Mouse (Mus musculus) kidney, postnatal 0 days (tissue): ENCODE results near the gene Csf2. TPM values are rescaled to one million over a fixed set of nuclear protein-coding genes. Genes with fewer than 3 reads are reported as not detected.
A peak's percentile ranks its signal among the peaks of the same experiment; 100 is the strongest.
"Not testable (repeated sequence)": the region's sequence is repeated elsewhere in the genome, so short reads cannot be mapped to it uniquely, and the experiment has no call there.

Experiments
- ATAC-seq: fragments of 200-750 bp; cut with Nextera tagmentation; replicated peaks from 2 replicates; pipeline ENCODE4 v1.8.0; 2017; ENCODE audit warnings: low read depth, moderate number of reproducible peaks, moderate TSS enrichment, moderate library complexity; ENCODE audit not compliant: low FRiP score
- DNase-seq: peaks from one replicate; pipeline ENCODE4 v3.0.0-alpha.2; 2016; ENCODE audit warnings: low spot score
- H3K27ac ChIP-seq: fragments of 300-500 bp; sonication (generic); 2 replicates; pipeline ENCODE4 v1.5.1; 2014; ENCODE audit warnings: mild to moderate bottlenecking
- H3K27me3 ChIP-seq: fragments of 300-500 bp; sonication (generic); 2 replicates; pipeline ENCODE4 v1.6.1; 2014; ENCODE audit warnings: low read length, mixed read lengths; ENCODE audit not compliant: insufficient read depth
- H3K36me3 ChIP-seq: fragments of 300-500 bp; sonication (generic); 2 replicates; pipeline ENCODE4 v1.6.1; 2014; ENCODE audit warnings: low read length, mixed read lengths; ENCODE audit not compliant: insufficient read depth
- H3K4me1 ChIP-seq: fragments of 300-500 bp; sonication (generic); replicated peaks from 2 replicates; pipeline ENCODE4 v1.6.1; 2014; ENCODE audit warnings: antibody characterized with exemption, low read length, mixed read lengths; ENCODE audit not compliant: insufficient read depth
- H3K4me2 ChIP-seq: fragments of 300-500 bp; sonication (generic); 2 replicates; pipeline ENCODE4 v1.6.1; 2014; ENCODE audit warnings: mild to moderate bottlenecking, low read length, moderate library complexity, mixed read lengths
- H3K4me3 ChIP-seq: fragments of 300-500 bp; sonication (generic); replicated peaks from 2 replicates; pipeline ENCODE4 v1.5.1; 2014; ENCODE audit warnings: low read depth, low read length
- H3K9ac ChIP-seq: fragments of 300-500 bp; sonication (generic); 2 replicates; pipeline ENCODE4 v1.6.1; 2014; ENCODE audit warnings: low read depth, low read length
- H3K9me3 ChIP-seq: fragments of 300-500 bp; sonication (generic); replicated peaks from 2 replicates; pipeline ENCODE4 v1.6.1; 2016; ENCODE audit warnings: low read length, inconsistent platforms, mixed read lengths
- CTCF ChIP-seq: IDR thresholded peaks from 2 replicates; pipeline ENCODE4 v1.5.1; 2016; ENCODE audit warnings: antibody characterized with exemption, low read depth, mild to moderate bottlenecking, moderate library complexity
- WGBS: fragments of 180-500 bp; shearing (Covaris S2); extraction: QIAGEN DNeasy Blood & Tissue Kit; methylation state at CpG from one replicate; pipeline ENCODE4 v1.1.7; 2014; 5-methylcytosine and 5-hydroxymethylcytosine counted together
- polyA plus RNA-seq: library from polyadenylated mRNA; unstranded; fragments of >200 nt; fragmentation: Nextera tagmentation; extraction: Ambion mirVana; gene quantifications from 2 replicates; pipeline ENCODE4 v1.2.1, GENCODE M21; 2015

Gene Csf2
- not detected in 2 replicates for polyA plus RNA-seq

GRCm38 (mm10) chr11:54248940-54249717 is at the start of gene Csf2:
Csf2 (minus strand) TSS chr11:54249667.
- Histone ChIP-seq H3K4me2 (no peak within 1 kb of the TSS), H3K27me3 (no peaks in the 10 kb centered on the region), H3K9ac (no peak within 1 kb of the TSS), H3K4me3 (no peak within 1 kb of the TSS), H3K36me3 (no peaks in the 10 kb centered on the region), H3K9me3 (no peaks in the 10 kb centered on the region), H3K27ac (no peak within 1 kb of the TSS), H3K4me1 (no peaks in the 10 kb centered on the region)
- no peak for TF ChIP-seq CTCF
- DNase-seq (no peak), ATAC-seq (no peak)
- WGBS = 71% methylated on average over 11 of the region's 11 CpGs

DNA sequence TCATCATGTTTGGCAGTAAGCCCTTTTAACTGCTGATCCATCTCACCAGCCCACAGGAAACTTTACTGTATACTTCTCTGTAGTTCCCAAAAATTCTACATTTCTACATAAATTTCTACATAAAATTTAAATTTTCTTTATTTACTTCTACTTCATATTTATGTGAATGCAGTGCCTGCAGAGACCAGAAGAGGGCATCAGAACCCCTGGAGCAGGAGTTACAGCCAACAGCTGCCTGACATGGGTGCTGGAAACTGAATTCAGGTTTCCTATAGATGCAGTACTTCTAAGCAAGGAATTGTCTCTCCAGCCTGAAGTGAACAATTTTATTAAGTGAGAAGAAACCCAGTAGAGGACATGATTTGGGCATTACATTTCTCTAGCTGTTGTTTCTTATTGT is 49.3 kb upstream of the Csf2 start:
- no peak overlapping the region for H3K4me2 ChIP-seq
- H3K27me3 ChIP-seq = no peaks in the 10 kb centered on the region
- H3K9me3 ChIP-seq = no peaks in the 10 kb centered on the region
- ATAC-seq (no peak), DNase-seq (no peak)
- no peak overlapping the region for H3K4me3 ChIP-seq
- H3K9ac ChIP-seq = no peak overlapping the region
- H3K36me3 ChIP-seq = no peaks in the 10 kb centered on the region
- H3K27ac ChIP-seq = no peak overlapping the region
- H3K4me1 ChIP-seq = no peaks in the 10 kb centered on the region
- peak; percentile 23; the same call in 1 of the 2 replicates for TF ChIP-seq CTCF

DNA sequence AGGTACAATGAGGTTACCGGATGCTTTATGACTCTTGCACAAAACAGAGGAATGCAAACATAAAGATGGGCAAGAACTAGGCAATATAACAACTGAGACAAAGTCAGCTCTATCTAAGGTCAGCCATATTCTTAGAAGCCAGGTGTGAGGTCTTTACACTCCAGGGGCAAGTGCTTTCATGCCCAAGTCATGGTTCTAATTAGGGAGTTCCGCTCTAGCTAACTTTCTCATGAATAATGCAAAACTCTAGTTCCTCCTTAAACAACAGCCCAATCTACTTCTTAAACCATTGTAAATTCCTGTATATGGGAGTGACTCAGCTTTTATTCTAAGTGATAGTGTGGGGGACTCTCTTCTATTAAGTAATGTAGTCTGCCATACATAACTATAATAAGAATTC is 48.0 kb upstream of the Csf2 start:
- not testable (repeated sequence) for ATAC-seq, H3K36me3 ChIP-seq, H3K4me3 ChIP-seq, DNase-seq, H3K9ac ChIP-seq, H3K4me1 ChIP-seq, H3K27me3 ChIP-seq, H3K9me3 ChIP-seq, H3K4me2 ChIP-seq, H3K27ac ChIP-seq
- 90% methylated on average over 2 of the region's 2 CpGs for WGBS

- no peak for ATAC-seq
These were observed 47.3 kb upstream of the Csf2 start for GRCm38 (mm10) chr11:54296734-54297133.

GRCm38 (mm10) chr11:54295971-54296370 is 46.5 kb upstream of the Csf2 start:
- Histone ChIP-seq H3K4me1 (no peaks in the 10 kb centered on the region), H3K27me3 (no peaks in the 10 kb centered on the region), H3K9ac (no peak overlapping the region), H3K36me3 (no peaks in the 10 kb centered on the region), H3K9me3 (no peaks in the 10 kb centered on the region), H3K4me3 (no peak overlapping the region), H3K4me2 (no peak overlapping the region), H3K27ac (no peak overlapping the region)
- WGBS = 82% methylated on average over 4 of the region's 4 CpGs
- no peak for TF ChIP-seq CTCF
- DNase-seq (no peak), ATAC-seq (no peak)

More at GRCm38 (mm10) chr11:54296734-54297133, 47.3 kb upstream of the Csf2 start:
- Histone ChIP-seq H3K4me1 (no peaks in the 10 kb centered on the region), H3K4me2 (no peak overlapping the region), H3K9me3 (no peaks in the 10 kb centered on the region), H3K27ac (no peak overlapping the region), H3K36me3 (no peaks in the 10 kb centered on the region), H3K9ac (no peak overlapping the region), H3K27me3 (no peaks in the 10 kb centered on the region), H3K4me3 (no peak overlapping the region)
- TF ChIP-seq CTCF = no peak
- no peak for DNase-seq
- WGBS = 97% methylated on average over 1 of the region's 1 CpGs

DNA sequence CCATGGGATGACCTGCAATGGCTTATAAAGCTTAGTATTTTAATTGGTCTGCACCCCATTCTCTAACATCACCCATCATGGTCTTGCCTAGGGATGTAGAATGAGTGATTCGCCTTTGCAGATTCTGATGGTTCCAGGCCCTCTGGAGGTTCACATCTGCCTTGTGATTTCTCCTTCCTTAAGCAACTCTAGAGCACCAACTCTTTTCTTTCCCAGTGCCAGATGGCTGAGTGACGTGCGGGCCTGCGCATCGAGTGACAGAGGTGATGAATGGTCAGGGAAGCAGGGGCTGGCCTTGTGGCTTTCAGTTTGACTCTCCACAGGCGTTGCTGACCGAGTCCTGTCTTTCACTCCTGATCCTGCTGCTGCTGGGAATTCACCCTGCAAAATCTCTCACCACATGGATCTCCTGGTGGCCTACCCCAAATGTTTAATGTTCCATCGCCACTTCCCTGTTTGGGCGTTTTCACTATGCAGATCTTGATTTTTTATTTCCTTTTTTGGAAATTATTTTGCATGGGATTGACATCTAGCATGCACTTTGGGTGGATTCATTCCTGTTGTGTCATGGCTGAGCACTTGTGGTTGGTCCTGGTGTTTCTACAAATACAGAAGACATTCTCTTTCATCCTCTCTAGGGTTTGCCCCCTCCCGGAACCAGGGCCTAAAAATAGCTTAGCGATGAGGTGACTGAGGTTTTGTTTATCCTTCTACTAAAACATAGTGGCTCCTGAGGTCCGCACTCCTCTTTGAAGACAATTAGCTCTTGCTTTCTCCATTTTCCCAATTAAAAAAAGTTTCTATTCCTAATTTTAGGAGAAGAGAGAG is 44.7 kb upstream of the Csf2 start:
- H3K4me1 ChIP-seq = no peaks in the 10 kb centered on the region
- WGBS = 69% methylated on average over 12 of the region's 12 CpGs
- H3K36me3 ChIP-seq = no peaks in the 10 kb centered on the region
- no peak for ATAC-seq
- H3K4me3 ChIP-seq = no peak overlapping the region
- H3K4me2 ChIP-seq = no peak overlapping the region
- no peak overlapping the region for H3K27ac ChIP-seq
- no peak for DNase-seq
- H3K9ac ChIP-seq = no peak overlapping the region
- no peak for TF ChIP-seq CTCF
- H3K9me3 ChIP-seq = no peaks in the 10 kb centered on the region
- no peaks in the 10 kb centered on the region for H3K27me3 ChIP-seq
